Comparison of ENCODE assay signal across 7 mouse cellular contexts in the genomic region with DNA sequence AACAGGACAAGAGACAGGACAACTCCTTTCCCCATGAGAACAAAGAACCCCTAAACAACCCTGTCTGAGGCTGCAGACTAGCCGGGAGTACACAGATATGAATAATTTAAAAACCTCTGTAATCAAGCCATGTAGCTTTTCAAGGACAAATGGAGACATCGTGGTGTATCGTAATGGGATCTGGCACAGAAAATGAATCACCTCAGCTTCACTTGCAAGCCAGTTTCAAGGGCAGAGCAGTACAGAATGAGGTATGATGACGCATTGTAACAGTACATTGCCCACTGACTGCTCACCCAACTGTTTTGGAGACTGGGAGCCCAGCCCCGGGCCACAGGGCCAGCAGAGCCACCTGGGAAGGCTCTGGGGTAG. TPM values are rescaled to one million over a fixed set of nuclear protein-coding genes. Genes with fewer than 3 reads are reported as not detected.
DNase-seq lines count a peak whose midpoint lies in the region; ATAC-seq and TF ChIP-seq lines count a peak whose summit lies in the region.

No protein-coding gene starts in this region.

- H3K4me2 ChIP-seq in liver, embryonic 13.5 days = no peak overlapping the region
- H3K4me2 ChIP-seq in hindbrain, embryonic 16.5 days (ENCODE audit: low read length) = no peak overlapping the region

- H3K27ac ChIP-seq in liver, embryonic 13.5 days = peak overlapping the region; percentile 65
- H3K27ac ChIP-seq in hindbrain, embryonic 16.5 days (ENCODE audit: low read depth, low read length) = peak overlapping the region; percentile 66
- peak overlapping the region; percentile 16; the same call in 1 of the 2 replicates for H3K27ac ChIP-seq in olfactory bulb, adult 2 months (ENCODE audit: insufficient read depth, low read depth, low read length)

- H3K4me3 ChIP-seq in liver, embryonic 13.5 days (replicated peaks) = no peak overlapping the region
- H3K4me3 ChIP-seq in hindbrain, embryonic 16.5 days (ENCODE audit: low read length) = no peak overlapping the region
- no peak overlapping the region for H3K4me3 ChIP-seq in olfactory bulb, adult 2 months (ENCODE audit: insufficient read depth, low read depth, low read length)

- H3K4me1 ChIP-seq in liver, embryonic 13.5 days (replicated peaks) = peaks cover 70% of the 10 kb centered on the region
- peaks cover 8% of the 10 kb centered on the region for H3K4me1 ChIP-seq in hindbrain, embryonic 16.5 days (ENCODE audit: control insufficient read depth, insufficient read depth, low read depth, low read length)
- peaks cover 20% of the 10 kb centered on the region for H3K4me1 ChIP-seq in olfactory bulb, adult 2 months (ENCODE audit: control insufficient read depth, insufficient read depth, low read length)

- WGBS in liver, embryonic 13.5 days (ENCODE audit: insufficient replicate concordance) = 80% methylated on average over 5 of the region's 5 CpGs
- 32% methylated on average over 5 of the region's 5 CpGs for WGBS in hindbrain, embryonic 16.5 days
- 30% methylated on average over 5 of the region's 5 CpGs for WGBS in olfactory bulb, adult 2 months

- H3K27me3 ChIP-seq in liver, embryonic 13.5 days = no peaks in the 10 kb centered on the region
- H3K27me3 ChIP-seq in hindbrain, embryonic 16.5 days (replicated peaks; ENCODE audit: control insufficient read depth, insufficient read depth, low read length) = no peaks in the 10 kb centered on the region

- no peaks in the 10 kb centered on the region for H3K36me3 ChIP-seq in liver, embryonic 13.5 days
- no peaks in the 10 kb centered on the region for H3K36me3 ChIP-seq in hindbrain, embryonic 16.5 days (ENCODE audit: control insufficient read depth, insufficient read depth, low read length)

- ATAC-seq in liver, embryonic 13.5 days (ENCODE audit: low read depth) = no peak
- peak; percentile 55; the same call in 1 of the 2 replicates for ATAC-seq in hindbrain, embryonic 16.5 days

- no peak for TF ChIP-seq CTCF in olfactory bulb, adult 2 months (IDR thresholded peaks at IDR 0.05; ENCODE audit: insufficient read depth, low read depth, low read length)

- H3K9me3 ChIP-seq in liver, embryonic 13.5 days (replicated peaks) = no peaks in the 10 kb centered on the region
- H3K9me3 ChIP-seq in hindbrain, embryonic 16.5 days (ENCODE audit: control insufficient read depth, low read length) = no peaks in the 10 kb centered on the region

- no peak for DNase-seq in liver, embryonic 13.5 days
- DNase-seq in liver = no peak
- DNase-seq in brain, adult 2 months (ENCODE audit: low read depth, low spot score) = peak; percentile 49
- DNase-seq in left cerebral cortex, adult 18-20 months (ENCODE audit: low spot score in 2 of 2) = no peak
- no peak for DNase-seq in kidney, adult 18-20 months

- TF ChIP-seq POLR2A in olfactory bulb, adult 2 months (IDR thresholded peaks at IDR 0.05; ENCODE audit: insufficient read depth, low read depth, low read length) = no peak

- H3K9ac ChIP-seq in liver, embryonic 13.5 days = no peak overlapping the region
- H3K9ac ChIP-seq in hindbrain, embryonic 16.5 days (ENCODE audit: low read depth, low read length) = no peak overlapping the region

RNA-seq across cellular contexts. Expression of a gene that starts 28.2 kb away (rescaled TPM):
- not detected in 2 replicates for polyA plus RNA-seq in liver, embryonic 13.5 days (2015; fragmentation: Nextera tagmentation; extraction: Ambion mirVana)
- not detected in 2 replicates for polyA plus RNA-seq in hindbrain, embryonic 16.5 days (2015; fragmentation: Nextera tagmentation; extraction: Ambion mirVana)
- polyA plus RNA-seq in olfactory bulb, adult 2 months (2012; ENCODE audit: insufficient read depth, insufficient read length, low replicate concordance, missing spikeins) = not detected in 2 replicates
- not detected for total RNA-seq in left cerebral cortex, adult 18-20 months (2021)

RNA-seq across cellular contexts. Expression of a gene that starts 36.6 kb away (rescaled TPM):
- 0.65 and 0.71 TPM in 2 replicates for polyA plus RNA-seq in liver, embryonic 13.5 days (2015; fragmentation: Nextera tagmentation; extraction: Ambion mirVana)
- polyA plus RNA-seq in hindbrain, embryonic 16.5 days (2015; fragmentation: Nextera tagmentation; extraction: Ambion mirVana) = 0.19 TPM in 1 of 2 replicates, not detected in the other
- not detected in 2 replicates for polyA plus RNA-seq in olfactory bulb, adult 2 months (2012; ENCODE audit: insufficient read depth, insufficient read length, low replicate concordance, missing spikeins)
- total RNA-seq in left cerebral cortex, adult 18-20 months (2021) = not detected

Comparison
In these comparisons a context has a peak if more than half of its experiments do, and no peak if none do; other contexts are left out.
1. H3K27ac ChIP-seq: peak in every context shown above with its lines; median percentile 66 in hindbrain, embryonic 16.5 days; 65 in liver, embryonic 13.5 days; 16 in olfactory bulb, adult 2 months.